Mouse (Mus musculus) G1E (cell line): ENCODE measurements around the gene B3gat3. TPM values are rescaled to one million over a fixed set of nuclear protein-coding genes. Genes with fewer than 3 reads are reported as not detected.

Source experiments
- ATAC-seq: 2 replicates; pipeline ENCODE4 v1.8.0; 2016; ENCODE audit warnings: mild to moderate bottlenecking; ENCODE audit not compliant: insufficient number of reproducible peaks, poor library complexity, low FRiP score, severe bottlenecking; ENCODE audit errors: extremely low read depth
- DNase-seq: peaks from one replicate; pipeline ENCODE4 v3.0.0; 2012; ENCODE audit warnings: low spot score
- H3K27me3 ChIP-seq: 2 replicates; pipeline ENCODE4 v1.6.1; 2012; ENCODE audit warnings: mild to moderate bottlenecking, low read length, inconsistent platforms; ENCODE audit not compliant: insufficient read depth
- H3K36me3 ChIP-seq: replicated peaks from 2 replicates; pipeline ENCODE3; 2012; ENCODE audit warnings: mild to moderate bottlenecking, inconsistent platforms
- H3K4me1 ChIP-seq: 2 replicates; pipeline ENCODE4 v1.6.1; 2012; ENCODE audit warnings: low read depth, low read length, inconsistent platforms, mixed read lengths; ENCODE audit not compliant: insufficient read depth
- H3K4me3 ChIP-seq: 2 replicates; pipeline ENCODE4 v1.5.1; 2012; ENCODE audit warnings: low read depth, mild to moderate bottlenecking, inconsistent platforms, low read length, moderate library complexity, mixed read lengths
- H3K9me3 ChIP-seq: replicated peaks from 2 replicates; pipeline ENCODE4 v1.6.1; 2012; ENCODE audit warnings: inconsistent platforms
- CTCF ChIP-seq: IDR thresholded peaks from 2 replicates; pipeline ENCODE4 v1.5.1; 2012; ENCODE audit warnings: low read depth, low read length, inconsistent platforms, mixed read lengths
- GATA1 ChIP-seq: IDR thresholded peaks from 2 replicates; pipeline ENCODE4 v1.6.1; 2012; ENCODE audit warnings: borderline replicate concordance, low read length, inconsistent platforms, mixed read lengths
- GATA2 ChIP-seq: IDR thresholded peaks from 2 replicates; pipeline ENCODE4 v1.6.1; 2012; ENCODE audit warnings: low read depth, low read length, inconsistent platforms, borderline replicate concordance
- POLR2AphosphoS5 ChIP-seq: IDR thresholded peaks from 2 replicates; pipeline ENCODE4 v1.6.1; 2012; ENCODE audit warnings: low read depth, low read length, inconsistent platforms; ENCODE audit not compliant: insufficient replicate concordance
- TAL1 ChIP-seq: conservative IDR thresholded peaks from 2 replicates; pipeline ENCODE4 v1.6.1; 2012; ENCODE audit warnings: low read depth, low read length, inconsistent platforms, mixed read lengths
- polyA plus RNA-seq: library from polyadenylated mRNA; stranded (reverse); fragments of >175 nt; gene quantifications from 2 replicates; pipeline ENCODE4 v1.2.3, GENCODE M21; 2012
- total RNA-seq, 2 experiments: library from RNA; stranded (forward) in 1 of 2; stranded (reverse) in 1 of 2; fragments of 200-1000 nt in 1 of 2; fragments of >200 nt in 1 of 2; fragmentation: Nextera tagmentation in 1 of 2; gene quantifications; 2 replicates each; pipeline ENCODE4 v1.2.3; 2014 to 2017

The B3gat3 gene
- total and polyA plus RNA-seq, 3 experiments: 38.8 to 180 (median 70.3) TPM

DNA sequence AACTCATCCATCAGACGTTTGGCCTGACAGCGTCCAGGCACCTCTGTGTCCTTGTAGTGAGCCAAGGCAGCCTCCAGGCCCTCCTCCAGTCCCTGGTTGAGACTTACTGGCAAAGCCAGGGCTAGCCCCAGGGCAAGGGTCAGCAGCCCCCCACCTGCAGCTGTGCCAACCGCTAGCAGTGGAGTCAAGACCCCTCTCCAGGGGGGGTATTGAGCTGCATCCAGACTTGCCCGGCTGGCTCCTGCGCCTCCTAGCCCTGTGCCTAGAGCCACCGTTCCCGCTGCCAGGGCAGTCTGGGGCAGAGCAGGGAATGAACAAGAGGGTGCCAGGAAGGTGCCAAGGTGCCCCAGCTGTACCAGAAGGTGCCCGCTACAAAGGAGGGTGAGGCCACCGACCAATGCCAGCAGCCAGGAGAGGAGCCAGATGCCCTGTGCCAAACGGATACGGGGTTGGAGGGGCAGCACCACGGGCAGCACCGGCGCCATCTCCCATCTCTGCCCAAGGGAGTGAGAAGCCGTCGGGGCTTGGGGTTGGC is 8.6 kb downstream of the B3gat3 start:
- ATAC-seq (no peak), DNase-seq (peak; percentile 38)
- Histone ChIP-seq H3K4me1 (peaks cover 86% of the 10 kb centered on the region), H3K27me3 (no peaks in the 10 kb centered on the region), H3K36me3 (peaks cover 76% of the 10 kb centered on the region), H3K4me3 (peak overlapping the region; percentile 90), H3K9me3 (no peaks in the 10 kb centered on the region)
- TF ChIP-seq TAL1: no peak

- peak; percentile 18; the same call in 1 of the 2 replicates for ATAC-seq
- Histone ChIP-seq H3K4me1 (peaks cover 85% of the 10 kb centered on the region), H3K36me3 (peaks cover 78% of the 10 kb centered on the region), H3K9me3 (no peaks in the 10 kb centered on the region), H3K27me3 (no peaks in the 10 kb centered on the region), H3K4me3 (peak within 1 kb of the TSS; percentile 90)
- no peak for TF ChIP-seq CTCF
- TF ChIP-seq POLR2AphosphoS5: no peak
- no peak for TF ChIP-seq TAL1
- TF ChIP-seq GATA1: no peak
- TF ChIP-seq GATA2: no peak
- DNase-seq: peak; percentile 87
Observed at GRCm38 (mm10) chr19:8929224-8930088, 9.3 kb downstream of the B3gat3 start, which contains the start of the genes Rom1 and Eml3. TSS of gene Rom1 (minus strand) at chr19:8929356. TSS of gene Eml3 (plus strand) at chr19:8929552.

- DNase-seq (no peak), ATAC-seq (no peak)
- peaks cover 80% of the 10 kb centered on the region for H3K36me3 ChIP-seq
- TF ChIP-seq GATA2 (no peak), POLR2AphosphoS5 (no peak), CTCF (no peak), GATA1 (no peak), TAL1 (no peak)
- H3K27me3 ChIP-seq: no peaks in the 10 kb centered on the region
- H3K4me3 ChIP-seq: peak overlapping the region; percentile 90
- peaks cover 86% of the 10 kb centered on the region for H3K4me1 ChIP-seq
- no peaks in the 10 kb centered on the region for H3K9me3 ChIP-seq
Observed at GRCm38 (mm10) chr19:8930117-8930516, 9.9 kb downstream of the B3gat3 start.

- TF ChIP-seq POLR2AphosphoS5 (no peak), TAL1 (no peak), GATA1 (no peak), CTCF (no peak), GATA2 (no peak)
- Histone ChIP-seq H3K4me1 (peaks cover 80% of the 10 kb centered on the region), H3K4me3 (peak overlapping the region; percentile 90), H3K27me3 (no peaks in the 10 kb centered on the region), H3K36me3 (peaks cover 80% of the 10 kb centered on the region), H3K9me3 (no peaks in the 10 kb centered on the region)
- ATAC-seq: no peak
- DNase-seq: no peak
Observed at GRCm38 (mm10) chr19:8930771-8931170, 10.6 kb downstream of the B3gat3 start.

DNA sequence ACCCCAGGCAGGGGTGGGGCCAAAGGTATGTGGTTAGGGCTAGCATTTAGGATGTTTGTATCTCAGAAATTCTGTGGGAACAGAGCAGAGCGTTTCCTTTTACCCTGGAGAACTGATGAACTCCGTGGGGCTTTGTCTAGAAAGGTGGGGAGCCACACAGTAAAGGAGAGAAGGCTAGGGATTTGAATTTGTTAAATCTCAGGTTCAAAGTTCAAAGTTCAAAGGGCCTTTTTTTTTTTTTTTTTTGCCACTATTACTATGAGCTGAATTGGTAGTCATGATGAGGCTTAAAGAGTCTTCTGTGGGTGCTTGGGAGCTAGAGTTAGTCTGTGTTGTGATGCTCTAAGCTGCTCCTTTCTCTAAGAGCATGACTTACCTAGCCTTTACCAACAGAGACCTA is 16.6 kb downstream of the B3gat3 start:
- Histone ChIP-seq H3K4me3 (no peak overlapping the region), H3K9me3 (no peaks in the 10 kb centered on the region), H3K36me3 (peaks cover 93% of the 10 kb centered on the region), H3K27me3 (no peaks in the 10 kb centered on the region), H3K4me1 (peaks cover 72% of the 10 kb centered on the region)
- no peak for ATAC-seq
- no peak for TF ChIP-seq TAL1
- TF ChIP-seq GATA2: no peak
- TF ChIP-seq GATA1: no peak
- no peak for TF ChIP-seq POLR2AphosphoS5
- no peak for TF ChIP-seq CTCF
- no peak for DNase-seq

DNA sequence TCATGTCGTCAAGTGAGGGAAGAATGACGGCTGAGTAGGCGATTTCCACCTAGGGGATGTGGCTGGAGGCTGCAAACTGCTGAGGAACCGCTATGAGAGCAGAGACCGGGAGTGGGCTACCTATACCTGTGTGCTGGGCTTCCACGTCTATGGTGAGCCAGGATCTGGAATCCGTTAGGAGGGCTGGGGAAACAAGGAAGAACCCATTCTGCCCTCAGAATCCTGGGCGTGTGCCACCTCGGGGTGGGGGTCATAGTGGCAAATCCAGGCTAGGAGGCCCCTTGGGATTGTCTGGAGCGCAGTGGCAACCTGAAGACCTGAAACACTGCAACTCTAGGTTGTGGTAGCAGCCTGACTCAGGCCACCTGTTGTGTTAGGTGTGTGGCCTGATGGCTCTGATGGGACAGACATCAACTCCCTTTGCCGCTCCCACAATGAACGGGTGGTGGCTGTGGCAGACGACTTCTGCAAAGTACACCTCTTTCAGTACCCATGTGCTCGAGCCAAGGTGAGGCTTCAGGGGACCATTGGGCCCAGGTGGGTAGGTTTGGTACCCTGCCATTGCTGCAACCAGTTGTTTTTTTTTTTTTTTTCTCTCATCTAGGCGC is 20.5 kb downstream of the B3gat3 start:
- H3K4me1 ChIP-seq: peaks cover 75% of the 10 kb centered on the region
- H3K4me3 ChIP-seq: peak overlapping the region; percentile 97; the same call in 1 of the 2 replicates
- no peak for ATAC-seq
- TF ChIP-seq POLR2AphosphoS5 (no peak), TAL1 (no peak), CTCF (no peak), GATA2 (no peak), GATA1 (no peak)
- no peaks in the 10 kb centered on the region for H3K9me3 ChIP-seq
- H3K36me3 ChIP-seq: peaks cover 76% of the 10 kb centered on the region
- H3K27me3 ChIP-seq: no peaks in the 10 kb centered on the region
- no peak for DNase-seq

- no peaks in the 10 kb centered on the region for H3K9me3 ChIP-seq
- H3K4me1 ChIP-seq: peaks cover 76% of the 10 kb centered on the region
- DNase-seq (no peak), ATAC-seq (no peak)
- H3K36me3 ChIP-seq: peaks cover 76% of the 10 kb centered on the region
- no peaks in the 10 kb centered on the region for H3K27me3 ChIP-seq
- H3K4me3 ChIP-seq: peak overlapping the region; percentile 97; the same call in 1 of the 2 replicates
- no peak for TF ChIP-seq TAL1
- TF ChIP-seq CTCF: no peak
- no peak for TF ChIP-seq GATA2
- TF ChIP-seq GATA1: no peak
- no peak for TF ChIP-seq POLR2AphosphoS5
Observed at GRCm38 (mm10) chr19:8941136-8941514, 21.0 kb downstream of the B3gat3 start.
